Mouse (Mus musculus): Measurements from ENCODE around the gene Arntl2. TPM values are rescaled to one million over a fixed set of nuclear protein-coding genes. Genes with fewer than 3 reads are reported as not detected.

Arntl2 gene
- polyA plus RNA-seq, 1 experiment from 2014 or later, result 4.4 TPM

- no peak overlapping the region for H3K27ac ChIP-seq (ENCODE audit: low read length)
- H3K4me1 ChIP-seq (replicated peaks; ENCODE audit: control insufficient read depth, insufficient read depth, low read length), result peaks cover 7% of the 10 kb centered on the region; the same call in 1 of the 2 replicates
- no peak overlapping the region for H3K9ac ChIP-seq (ENCODE audit: low read length)
- H3K4me3 ChIP-seq (ENCODE audit: low read length), result no peak overlapping the region
- H3K9me3 ChIP-seq (ENCODE audit: control insufficient read depth, low read length), result no peaks in the 10 kb centered on the region
- no peaks in the 10 kb centered on the region for H3K36me3 ChIP-seq (ENCODE audit: control insufficient read depth, insufficient read depth, low read length)
- ATAC-seq (ENCODE audit: low read depth), result no peak
- H3K27me3 ChIP-seq (ENCODE audit: control insufficient read depth, insufficient read depth, low read depth, low read length), result no peaks in the 10 kb centered on the region
- WGBS, result 90% methylated on average over 4 of the region's 4 CpGs
- no peak overlapping the region for H3K4me2 ChIP-seq (ENCODE audit: low read depth, low read length)
Measured at GRCm38 (mm10) chr6:146755679-146756078, 40.2 kb upstream of the Arntl2 start.

GRCm38 (mm10) chr6:146759027-146759426, 36.8 kb upstream of the Arntl2 start:
- Histone ChIP-seq H3K27ac (ENCODE audit: low read length) (no peak overlapping the region), H3K4me3 (ENCODE audit: low read length) (no peak overlapping the region), H3K9ac (ENCODE audit: low read length) (no peak overlapping the region), H3K4me2 (ENCODE audit: low read depth, low read length) (no peak overlapping the region), H3K9me3 (ENCODE audit: control insufficient read depth, low read length) (no peaks in the 10 kb centered on the region), H3K36me3 (ENCODE audit: control insufficient read depth, insufficient read depth, low read length) (no peaks in the 10 kb centered on the region), H3K4me1 (replicated peaks; ENCODE audit: control insufficient read depth, insufficient read depth, low read length) (peaks cover under 1% of the 10 kb centered on the region; the same call in 1 of the 2 replicates), H3K27me3 (ENCODE audit: control insufficient read depth, insufficient read depth, low read depth, low read length) (no peaks in the 10 kb centered on the region)
- 94% methylated on average over 2 of the region's 2 CpGs for WGBS
- ATAC-seq (ENCODE audit: low read depth), result no peak

DNA sequence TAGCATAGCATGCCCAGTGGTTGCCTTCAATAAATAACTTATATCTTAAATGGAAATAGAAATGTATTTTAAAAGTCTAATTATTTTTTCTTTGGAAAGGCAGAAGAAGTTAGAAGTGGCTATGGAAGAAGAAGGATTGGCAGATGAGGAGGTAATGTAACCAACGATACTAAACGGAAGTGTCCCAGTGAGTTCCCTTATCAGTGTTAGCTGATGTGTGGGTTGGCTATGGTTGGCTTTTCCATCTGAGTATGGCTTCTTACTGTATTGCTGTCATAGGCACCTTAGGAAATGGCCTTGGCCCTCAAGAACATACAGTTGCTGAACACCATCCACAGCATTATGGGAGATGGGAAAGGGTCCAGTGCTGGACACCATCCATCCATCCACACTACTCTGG, 35.8 kb upstream of the Arntl2 start:
- Histone ChIP-seq H3K27ac (ENCODE audit: low read length) (no peak overlapping the region), H3K4me2 (ENCODE audit: low read depth, low read length) (no peak overlapping the region), H3K27me3 (ENCODE audit: control insufficient read depth, insufficient read depth, low read depth, low read length) (no peaks in the 10 kb centered on the region), H3K9me3 (ENCODE audit: control insufficient read depth, low read length) (no peaks in the 10 kb centered on the region), H3K4me3 (ENCODE audit: low read length) (no peak overlapping the region), H3K4me1 (replicated peaks; ENCODE audit: control insufficient read depth, insufficient read depth, low read length) (no peaks in the 10 kb centered on the region), H3K36me3 (ENCODE audit: control insufficient read depth, insufficient read depth, low read length) (no peaks in the 10 kb centered on the region), H3K9ac (ENCODE audit: low read length) (no peak overlapping the region)
- no peak for ATAC-seq (ENCODE audit: low read depth)
- WGBS, result 62% methylated on average over 2 of the region's 2 CpGs

- Histone ChIP-seq H3K4me3 (ENCODE audit: low read length) (no peak overlapping the region), H3K4me2 (ENCODE audit: low read depth, low read length) (no peak overlapping the region), H3K4me1 (replicated peaks; ENCODE audit: control insufficient read depth, insufficient read depth, low read length) (no peaks in the 10 kb centered on the region), H3K36me3 (ENCODE audit: control insufficient read depth, insufficient read depth, low read length) (no peaks in the 10 kb centered on the region), H3K27ac (ENCODE audit: low read length) (no peak overlapping the region), H3K9ac (ENCODE audit: low read length) (no peak overlapping the region), H3K9me3 (ENCODE audit: control insufficient read depth, low read length) (no peaks in the 10 kb centered on the region), H3K27me3 (ENCODE audit: control insufficient read depth, insufficient read depth, low read depth, low read length) (no peaks in the 10 kb centered on the region)
- ATAC-seq (ENCODE audit: low read depth), result no peak
- 72% methylated on average over 4 of the region's 4 CpGs for WGBS
Measured at GRCm38 (mm10) chr6:146760736-146761135, 35.1 kb upstream of the Arntl2 start.

- Histone ChIP-seq H3K4me2 (ENCODE audit: low read depth, low read length) (no peak overlapping the region), H3K9me3 (ENCODE audit: control insufficient read depth, low read length) (no peaks in the 10 kb centered on the region), H3K4me1 (replicated peaks; ENCODE audit: control insufficient read depth, insufficient read depth, low read length) (no peaks in the 10 kb centered on the region), H3K27ac (ENCODE audit: low read length) (no peak overlapping the region), H3K9ac (ENCODE audit: low read length) (no peak overlapping the region), H3K36me3 (ENCODE audit: control insufficient read depth, insufficient read depth, low read length) (0 out of 2 replicates have a peak, but pooled peaks cover 2% of the 10 kb centered on the region), H3K4me3 (ENCODE audit: low read length) (no peak overlapping the region), H3K27me3 (ENCODE audit: control insufficient read depth, insufficient read depth, low read depth, low read length) (no peaks in the 10 kb centered on the region)
- WGBS, result 55% methylated on average over 5 of the region's 5 CpGs
- ATAC-seq (ENCODE audit: low read depth), result no peak
Measured at GRCm38 (mm10) chr6:146762264-146762898, 33.5 kb upstream of the Arntl2 start.

DNA sequence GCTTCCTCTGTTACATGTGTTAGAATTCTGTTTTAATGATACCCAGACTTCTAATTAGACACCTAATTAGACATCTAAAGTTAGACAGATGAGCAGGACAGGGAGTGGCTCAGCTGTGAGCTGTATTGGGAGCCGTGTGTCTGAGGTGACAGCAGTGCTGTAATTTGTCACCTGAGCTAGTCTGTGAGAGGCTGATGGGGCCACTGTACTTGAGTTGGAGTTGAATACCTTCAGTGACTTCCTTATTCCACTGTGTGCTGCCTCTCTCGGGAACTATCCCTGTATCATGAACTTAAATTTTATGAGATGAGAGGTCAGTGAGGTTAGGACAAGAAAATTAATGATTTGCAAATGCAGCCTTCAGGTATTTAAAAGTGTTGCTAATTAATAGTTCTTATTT, 31.3 kb upstream of the Arntl2 start:
- Histone ChIP-seq H3K9ac (ENCODE audit: low read length) (no peak overlapping the region), H3K4me1 (replicated peaks; ENCODE audit: control insufficient read depth, insufficient read depth, low read length) (no peaks in the 10 kb centered on the region), H3K9me3 (ENCODE audit: control insufficient read depth, low read length) (no peaks in the 10 kb centered on the region), H3K27ac (ENCODE audit: low read length) (no peak overlapping the region), H3K4me3 (ENCODE audit: low read length) (no peak overlapping the region), H3K27me3 (ENCODE audit: control insufficient read depth, insufficient read depth, low read depth, low read length) (no peaks in the 10 kb centered on the region), H3K36me3 (ENCODE audit: control insufficient read depth, insufficient read depth, low read length) (peaks cover 2% of the 10 kb centered on the region; the same call in 1 of the 2 replicates), H3K4me2 (ENCODE audit: low read depth, low read length) (no peak overlapping the region)
- 26% methylated on average over 2 of the region's 2 CpGs for WGBS
- ATAC-seq (ENCODE audit: low read depth), result no peak

DNA sequence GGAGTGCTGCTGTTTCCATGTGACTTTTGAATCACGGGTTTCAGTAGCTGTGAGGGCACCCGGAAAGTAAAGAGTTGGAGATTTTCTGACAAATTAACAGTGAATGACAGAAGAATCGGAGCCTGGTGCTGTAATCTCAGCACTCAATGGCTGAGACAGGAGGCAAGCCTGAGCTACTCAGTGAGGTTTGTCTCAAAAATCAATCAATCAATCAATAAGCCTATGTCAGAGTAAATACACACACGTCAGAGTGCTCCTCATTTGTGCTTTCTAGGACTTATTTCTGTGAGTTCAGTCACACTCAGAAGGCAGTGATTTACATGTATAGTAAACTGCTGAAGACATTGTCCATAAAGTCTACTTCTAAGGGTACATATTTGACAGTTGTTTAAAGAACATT, 30.6 kb upstream of the Arntl2 start:
- H3K9ac ChIP-seq (ENCODE audit: low read length), result no peak overlapping the region
- no peaks in the 10 kb centered on the region for H3K27me3 ChIP-seq (ENCODE audit: control insufficient read depth, insufficient read depth, low read depth, low read length)
- H3K4me3 ChIP-seq (ENCODE audit: low read length), result no peak overlapping the region
- H3K36me3 ChIP-seq (ENCODE audit: control insufficient read depth, insufficient read depth, low read length), result peaks cover 2% of the 10 kb centered on the region
- H3K27ac ChIP-seq (ENCODE audit: low read length), result no peak overlapping the region
- no peak for ATAC-seq (ENCODE audit: low read depth)
- H3K4me1 ChIP-seq (replicated peaks; ENCODE audit: control insufficient read depth, insufficient read depth, low read length), result no peaks in the 10 kb centered on the region
- H3K4me2 ChIP-seq (ENCODE audit: low read depth, low read length), result no peak overlapping the region
- WGBS, result 58% methylated on average over 4 of the region's 4 CpGs
- H3K9me3 ChIP-seq (ENCODE audit: control insufficient read depth, low read length), result no peaks in the 10 kb centered on the region

GRCm38 (mm10) chr6:146768813-146769404, 26.9 kb upstream of the Arntl2 start:
- H3K4me3 ChIP-seq (ENCODE audit: low read length), result no peak overlapping the region
- H3K4me2 ChIP-seq (ENCODE audit: low read depth, low read length), result no peak overlapping the region
- no peak overlapping the region for H3K9ac ChIP-seq (ENCODE audit: low read length)
- no peaks in the 10 kb centered on the region for H3K9me3 ChIP-seq (ENCODE audit: control insufficient read depth, low read length)
- no peak for ATAC-seq (ENCODE audit: low read depth)
- 84% methylated on average over 10 of the region's 10 CpGs for WGBS
- no peaks in the 10 kb centered on the region for H3K4me1 ChIP-seq (replicated peaks; ENCODE audit: control insufficient read depth, insufficient read depth, low read length)
- H3K27ac ChIP-seq (ENCODE audit: low read length), result no peak overlapping the region
- peaks cover 5% of the 10 kb centered on the region for H3K36me3 ChIP-seq (ENCODE audit: control insufficient read depth, insufficient read depth, low read length)
- no peaks in the 10 kb centered on the region for H3K27me3 ChIP-seq (ENCODE audit: control insufficient read depth, insufficient read depth, low read depth, low read length)

GRCm38 (mm10) chr6:146770005-146770745, 25.7 kb upstream of the Arntl2 start:
- H3K4me3 ChIP-seq (ENCODE audit: low read length), result no peak overlapping the region
- H3K27ac ChIP-seq (ENCODE audit: low read length), result no peak overlapping the region; the same call in 1 of the 2 replicates
- no peaks in the 10 kb centered on the region for H3K4me1 ChIP-seq (replicated peaks; ENCODE audit: control insufficient read depth, insufficient read depth, low read length)
- H3K9me3 ChIP-seq (ENCODE audit: control insufficient read depth, low read length), result no peaks in the 10 kb centered on the region
- H3K36me3 ChIP-seq (ENCODE audit: control insufficient read depth, insufficient read depth, low read length), result peaks cover 7% of the 10 kb centered on the region
- no peak overlapping the region for H3K9ac ChIP-seq (ENCODE audit: low read length)
- ATAC-seq (ENCODE audit: low read depth), result peak; percentile 54
- H3K4me2 ChIP-seq (ENCODE audit: low read depth, low read length), result no peak overlapping the region
- 54% methylated on average over 6 of the region's 6 CpGs for WGBS
- no peaks in the 10 kb centered on the region for H3K27me3 ChIP-seq (ENCODE audit: control insufficient read depth, insufficient read depth, low read depth, low read length)

All from lung, embryonic 16.5 days (tissue).